Mouse (Mus musculus) CH12.LX (cell line): ENCODE data around the gene Phf23. TPM values are rescaled to one million over a fixed set of nuclear protein-coding genes. Genes with fewer than 3 reads are reported as not detected.

Experiments used
- DNase-seq: peaks from one replicate; pipeline ENCODE4 v3.0.0-alpha.2; 2013; ENCODE audit errors: extremely low read depth
- H3K27ac ChIP-seq: 2 replicates; pipeline ENCODE4 v1.5.1; 2012; ENCODE audit warnings: low read depth, mild to moderate bottlenecking, control low read depth, moderate library complexity; ENCODE audit not compliant: insufficient read depth
- H3K27me3 ChIP-seq: replicated peaks from 2 replicates; pipeline ENCODE3; 2012; ENCODE audit warnings: inconsistent platforms
- H3K36me3 ChIP-seq, 2 experiments: replicated peaks in 1 of 2; 2 replicates each; pipeline versions ENCODE3 to v1.6.1; 2012; ENCODE audit warnings: inconsistent platforms in 1 of 2, low read length in 1 of 2, mild to moderate bottlenecking in 1 of 2, mixed read lengths in 1 of 2, moderate library complexity in 1 of 2; ENCODE audit not compliant: control insufficient read depth in 1 of 2, insufficient read depth in 1 of 2
- H3K4me1 ChIP-seq, 2 experiments: 2 replicates each; pipeline ENCODE4 v1.6.1; 2012; ENCODE audit warnings: inconsistent platforms in 1 of 2, moderate library complexity in 1 of 2; ENCODE audit not compliant: insufficient read depth in 2 of 2, control insufficient read depth in 1 of 2
- H3K4me2 ChIP-seq: 2 replicates; pipeline ENCODE4 v1.6.1; 2012; ENCODE audit warnings: low read depth, mild to moderate bottlenecking, control low read depth; ENCODE audit not compliant: poor library complexity, insufficient read depth, severe bottlenecking
- H3K4me3 ChIP-seq, 3 experiments: fragments of 150-350 bp in 1 of 3; sonication (generic) in 1 of 3; replicated peaks in 1 of 3; 2 replicates each; pipeline versions ENCODE3 to v1.5.1; 2011 to 2012; ENCODE audit warnings: low read depth in 2 of 3, low read length in 2 of 3, mild to moderate bottlenecking in 2 of 3, moderate library complexity in 2 of 3, control low read depth in 1 of 3, improper control_type of control experiment in 1 of 3, inconsistent platforms in 1 of 3, mixed read lengths in 1 of 3; ENCODE audit not compliant: poor library complexity in 1 of 3
- H3K79me2 ChIP-seq: replicated peaks from 2 replicates; pipeline ENCODE4 v1.6.1; 2012; ENCODE audit warnings: mild to moderate bottlenecking, moderate library complexity; ENCODE audit not compliant: control insufficient read depth, poor library complexity, insufficient read depth, severe bottlenecking; ENCODE audit errors: extremely low read depth
- H3K9ac ChIP-seq: 2 replicates; pipeline ENCODE4 v1.6.1; 2012; ENCODE audit warnings: low read depth, mild to moderate bottlenecking, control low read depth, moderate library complexity; ENCODE audit not compliant: insufficient read depth
- H3K9me3 ChIP-seq: replicated peaks from 2 replicates; pipeline ENCODE3; 2012; ENCODE audit warnings: low read length, inconsistent platforms, mixed read lengths
- CHD1 ChIP-seq: IDR thresholded peaks from 2 replicates; pipeline ENCODE4 v1.6.1; 2012; ENCODE audit warnings: low read depth, low read length, improper control_type of control experiment, inconsistent platforms
- CHD2 ChIP-seq: IDR thresholded peaks from 2 replicates; pipeline ENCODE4 v1.6.1; 2011; ENCODE audit warnings: low read length, improper control_type of control experiment
- CTCF ChIP-seq, 2 experiments: IDR thresholded peaks in 1 of 2; conservative IDR thresholded peaks in 1 of 2; 2 replicates each; pipeline ENCODE4 v1.5.1; 2011 to 2012; ENCODE audit warnings: low read depth in 2 of 2, low read length in 2 of 2, improper control_type of control experiment in 1 of 2, inconsistent platforms in 1 of 2, mild to moderate bottlenecking in 1 of 2, moderate library complexity in 1 of 2
- E2F4 ChIP-seq: IDR thresholded peaks from 2 replicates; pipeline ENCODE4 v1.6.1; 2011; ENCODE audit warnings: low read depth, low read length, improper control_type of control experiment; ENCODE audit not compliant: insufficient replicate concordance
- EP300 ChIP-seq: IDR thresholded peaks from 2 replicates; pipeline ENCODE4 v1.6.1; 2011; ENCODE audit warnings: low read length, improper control_type of control experiment
- GABPA ChIP-seq: IDR thresholded peaks from 2 replicates; pipeline ENCODE4 v1.6.1; 2012; ENCODE audit warnings: low read depth, low read length, improper control_type of control experiment, inconsistent platforms; ENCODE audit not compliant: insufficient replicate concordance
- HCFC1 ChIP-seq: IDR thresholded peaks from 2 replicates; pipeline ENCODE4 v1.6.1; 2012; ENCODE audit warnings: low read depth, mild to moderate bottlenecking, inconsistent platforms, low read length, improper control_type of control experiment
- JUN ChIP-seq: IDR thresholded peaks from 2 replicates; pipeline ENCODE4 v1.6.1; 2011; ENCODE audit warnings: low read depth, mild to moderate bottlenecking, low read length, improper control_type of control experiment, moderate library complexity; ENCODE audit not compliant: insufficient read depth
- JUND ChIP-seq: conservative IDR thresholded peaks from 2 replicates; pipeline ENCODE4 v1.6.1; 2011; ENCODE audit warnings: low read depth, low read length, improper control_type of control experiment
- MAX ChIP-seq: IDR thresholded peaks from 2 replicates; pipeline ENCODE4 v1.6.1; 2011; ENCODE audit warnings: low read length, improper control_type of control experiment
- MXI1 ChIP-seq: IDR thresholded peaks from 2 replicates; pipeline ENCODE4 v1.6.1; 2011; ENCODE audit warnings: mild to moderate bottlenecking, low read depth, low read length, improper control_type of control experiment
- MYC ChIP-seq: IDR thresholded peaks from 2 replicates; pipeline ENCODE4 v1.6.1; 2011; ENCODE audit warnings: low read depth, mild to moderate bottlenecking, improper control_type of control experiment, low read length
- NRF1 ChIP-seq: IDR thresholded peaks from 2 replicates; pipeline ENCODE4 v1.6.1; 2014; ENCODE audit warnings: low read depth, mild to moderate bottlenecking, inconsistent platforms, low read length, improper control_type of control experiment, moderate library complexity
- PAX5 ChIP-seq: IDR thresholded peaks from 2 replicates; pipeline ENCODE4 v1.6.1; 2012; ENCODE audit warnings: low read length, inconsistent platforms, mixed read lengths
- POLR2A ChIP-seq: IDR thresholded peaks from 2 replicates; pipeline ENCODE4 v1.6.1; 2011; ENCODE audit warnings: low read depth, mild to moderate bottlenecking, improper control_type of control experiment, low read length
- POLR2AphosphoS2 ChIP-seq: IDR thresholded peaks from 2 replicates; pipeline ENCODE4 v1.6.1; 2011; ENCODE audit warnings: low read depth, low read length, improper control_type of control experiment
- RAD21 ChIP-seq: IDR thresholded peaks from 2 replicates; pipeline ENCODE4 v1.6.1; 2011; ENCODE audit warnings: low read depth, mild to moderate bottlenecking, low read length, improper control_type of control experiment, moderate library complexity
- SMC3 ChIP-seq: IDR thresholded peaks from 2 replicates; pipeline ENCODE4 v1.6.1; 2011; ENCODE audit warnings: low read depth, low read length, improper control_type of control experiment
- TBP ChIP-seq: conservative IDR thresholded peaks from 2 replicates; pipeline ENCODE4 v1.6.1; 2011; ENCODE audit warnings: low read depth, low read length, improper control_type of control experiment
- USF1 ChIP-seq: IDR thresholded peaks from 2 replicates; pipeline ENCODE4 v1.6.1; 2014; ENCODE audit warnings: low read depth, mild to moderate bottlenecking, inconsistent platforms, low read length, improper control_type of control experiment
- USF2 ChIP-seq: conservative IDR thresholded peaks from 2 replicates; pipeline ENCODE4 v1.6.1; 2011; ENCODE audit warnings: low read depth, low read length, improper control_type of control experiment
- ZKSCAN1 ChIP-seq: IDR thresholded peaks from 2 replicates; pipeline ENCODE4 v1.6.1; 2012; ENCODE audit warnings: low read depth, inconsistent platforms, low read length, improper control_type of control experiment, borderline replicate concordance
- ZNF384 ChIP-seq: IDR thresholded peaks from 2 replicates; pipeline ENCODE4 v1.6.1; 2012; ENCODE audit warnings: low read depth, low read length, improper control_type of control experiment, inconsistent platforms
- dilution Hi-C: fragments of 300-500 bp; cut with MboI; formaldehyde crosslinking; loops from 2 replicates; pipeline ENCODE4 v1.14.3; 2020; ENCODE audit warnings: low sequenced_read_pairs; ENCODE audit not compliant: extremely low pct_unique_long_range_greater_than_20kb, extremely low pct_ligation_motif_present
- in situ Hi-C: fragments of 300-500 bp; cut with MboI; formaldehyde crosslinking; loops from 3 replicates; pipeline ENCODE4 v1.14.3; 2019; ENCODE audit warnings: low sequenced_read_pairs, low pct_ligation_motif_present, low pct_unique_long_range_greater_than_20kb, mixed read lengths
- polyA plus RNA-seq: library from polyadenylated mRNA; unstranded; fragments of >175 nt; gene quantifications from 2 replicates; pipeline ENCODE4 v1.2.1, GENCODE M21; 2012; ENCODE audit warnings: low read depth; ENCODE audit not compliant: insufficient read length
- total RNA-seq, 2 experiments: library from RNA; depleted of rRNA; stranded (reverse); fragments of 300-350 nt in 1 of 2; fragments of >200 nt in 1 of 2; gene quantifications; 2 replicates each; pipeline ENCODE4 v1.2.3; 2012 to 2014

Gene Phf23
- total and polyA plus RNA-seq, 3 experiments = 67.2 to 93.2 (median 69.0) TPM

DNA sequence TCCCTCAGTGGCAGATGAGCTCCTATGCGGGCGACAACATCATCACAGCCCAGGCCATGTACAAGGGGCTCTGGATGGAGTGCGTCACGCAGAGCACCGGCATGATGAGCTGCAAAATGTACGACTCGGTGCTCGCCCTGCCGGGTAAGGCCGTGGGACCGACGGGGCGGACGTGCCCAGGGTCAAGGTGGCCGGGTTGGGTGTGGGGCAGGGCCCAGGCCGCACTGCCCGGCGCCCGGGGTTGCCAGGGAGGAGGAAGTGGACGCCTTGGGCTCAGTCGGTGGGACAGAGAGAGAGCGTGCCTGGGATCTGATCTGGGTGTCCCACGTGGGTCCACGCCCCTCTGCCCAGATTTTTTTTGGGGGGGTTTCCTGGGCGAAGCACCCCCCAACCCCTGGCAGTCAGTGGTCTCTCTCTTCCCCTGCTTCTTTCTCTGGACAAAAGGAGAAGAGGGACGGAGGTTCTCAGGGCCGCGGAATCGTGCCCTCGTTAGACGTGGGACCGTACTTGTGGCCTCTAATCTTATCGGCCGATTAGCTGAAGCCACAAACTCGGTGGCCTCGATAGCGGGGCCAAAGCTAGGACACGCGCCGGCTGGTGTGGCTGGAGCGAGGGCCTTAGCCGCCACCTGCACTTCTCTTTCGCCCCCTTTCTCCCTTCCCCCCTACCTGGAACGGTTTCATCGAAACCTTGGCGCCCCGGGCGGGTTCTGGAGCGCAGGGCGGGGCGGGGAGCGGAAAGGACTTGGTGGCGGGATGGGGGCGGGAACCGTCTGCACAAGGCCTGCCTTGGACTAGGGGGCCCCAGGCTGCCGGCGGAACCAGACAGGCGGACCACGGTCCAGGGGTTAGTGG, 29.3 kb upstream of the Phf23 start:
- Histone ChIP-seq H3K9me3 (peaks cover 24% of the 10 kb centered on the region), H3K4me2 (no peak overlapping the region), H3K27me3 (no peaks in the 10 kb centered on the region), H3K4me3 (no peak overlapping the region), H3K4me1 (peaks cover 19 to 35% of the 10 kb centered on the region in 2 experiments), H3K36me3 (peaks cover 11 to 29% of the 10 kb centered on the region in 2 experiments), H3K9ac (no peak overlapping the region), H3K79me2 (no peaks in the 10 kb centered on the region), H3K27ac (no peak overlapping the region)
- dilution Hi-C loops (no loop called here), in situ Hi-C loops (no loop called here)
- TF ChIP-seq POLR2A = no peak
- no peak for TF ChIP-seq USF2
- TF ChIP-seq ZKSCAN1 = no peak
- no peak for TF ChIP-seq CHD1
- TF ChIP-seq RAD21 = no peak
- TF ChIP-seq CTCF (conservative IDR thresholded peaks at IDR 0.05 in 1 of 2, IDR thresholded peaks at IDR 0.05 in 1 of 2; ENCODE audit: low read depth in 2 of 2, low read length in 2 of 2) = no peak
- TF ChIP-seq HCFC1 = no peak
- no peak for TF ChIP-seq NRF1
- no peak for TF ChIP-seq MXI1
- no peak for TF ChIP-seq USF1
- no peak for TF ChIP-seq TBP
- no peak for TF ChIP-seq GABPA
- TF ChIP-seq JUND = no peak
- no peak for TF ChIP-seq EP300
- DNase-seq = no peak

DNA sequence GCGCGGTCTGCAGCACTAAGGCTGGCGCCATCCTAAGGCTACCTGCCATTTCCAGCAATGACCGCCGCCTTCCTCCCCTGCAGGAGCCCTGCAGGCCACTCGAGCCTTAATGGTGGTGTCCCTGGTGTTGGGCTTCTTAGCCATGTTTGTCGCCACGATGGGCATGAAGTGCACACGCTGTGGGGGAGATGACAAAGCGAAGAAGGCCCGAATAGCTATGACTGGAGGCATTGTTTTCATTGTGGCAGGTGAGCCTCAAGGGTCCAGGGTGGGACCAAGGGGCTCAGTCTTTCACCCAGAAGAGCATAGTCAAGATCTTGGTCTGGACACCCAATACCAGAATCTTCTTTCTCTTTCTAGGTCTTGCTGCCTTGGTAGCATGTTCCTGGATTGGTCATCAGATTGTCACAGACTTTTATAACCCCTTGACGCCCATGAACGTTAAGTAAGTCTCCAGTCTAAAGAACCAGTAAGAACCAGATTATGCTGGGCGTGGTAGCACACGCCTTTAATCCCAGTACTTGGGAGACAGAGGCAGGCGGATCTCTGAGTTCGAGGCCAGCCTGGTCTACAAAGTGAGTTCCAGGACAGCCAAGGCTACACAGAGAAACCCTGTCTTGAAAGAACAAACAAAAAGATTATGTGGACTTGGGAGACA, 28.6 kb upstream of the Phf23 start:
- no peak overlapping the region for H3K27ac ChIP-seq
- H3K27me3 ChIP-seq = no peaks in the 10 kb centered on the region
- DNase-seq = no peak
- peaks cover 24% of the 10 kb centered on the region for H3K9me3 ChIP-seq
- dilution Hi-C loops = no loop called here
- no peak overlapping the region for H3K4me3 ChIP-seq
- no peak for TF ChIP-seq MAX
- TF ChIP-seq CHD2 = 0 out of 2 replicates have a peak, but pooled peaks have one; percentile 12
- no peak for TF ChIP-seq MYC
- TF ChIP-seq POLR2AphosphoS2 = peak; percentile 73
- TF ChIP-seq PAX5 = no peak
- no peak for TF ChIP-seq E2F4
- TF ChIP-seq EP300 = no peak
- no peak for TF ChIP-seq JUN
- no peak for TF ChIP-seq ZNF384
- TF ChIP-seq SMC3 = no peak
- TF ChIP-seq USF2 = no peak
- TF ChIP-seq, all 38 proteins: peak for 2
- Histone ChIP-seq H3K4me2 (no peak overlapping the region), H3K36me3 (peaks cover 14 to 35% of the 10 kb centered on the region in 2 experiments), H3K9ac (no peak overlapping the region), H3K79me2 (no peaks in the 10 kb centered on the region), H3K4me1 (peaks cover 19 to 36% of the 10 kb centered on the region in 2 experiments)
- in situ Hi-C loops = no loop called here
